Mouse (Mus musculus): ENCODE results near the gene Cluap1.

DNA sequence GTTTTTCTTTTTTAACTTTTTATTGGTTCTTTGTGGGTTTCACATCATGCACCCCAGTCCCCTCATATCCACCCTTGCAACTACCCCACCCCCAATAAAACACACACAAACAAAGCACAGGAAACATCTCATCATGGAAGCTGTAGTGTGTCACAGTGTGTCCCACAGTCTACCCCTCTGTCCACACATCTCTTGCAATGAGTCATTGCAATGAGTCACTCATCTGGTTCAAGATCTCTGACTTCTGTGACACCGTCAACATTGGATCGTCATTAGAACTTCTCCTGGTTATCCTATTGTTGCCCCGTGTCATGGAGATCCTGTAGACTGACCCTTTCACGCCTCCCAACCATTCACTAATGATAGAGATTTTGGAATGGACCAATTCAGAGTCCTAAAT lies 26.1 kb downstream of the Cluap1 start:
- TF ChIP-seq POLR2A (IDR thresholded peaks at IDR 0.05; ENCODE audit: insufficient read depth, low read length) (no peak), CTCF (IDR thresholded peaks at IDR 0.05; ENCODE audit: low read depth, low read length) (no peak)
